Mouse (Mus musculus) small intestine, adult 2 months (tissue): ENCODE measurements at regions not wholly inside any gene's neighbourhood (a gene's known extent, or its start where the extent isn't known, plus 50 kb on each side); places are given as distances from the start of the nearest gene placed in this dataset.
"Not testable (repeated sequence)": the region's sequence is repeated elsewhere in the genome, so short reads cannot be mapped to it uniquely, and the experiment has no call there.

Source experiments
- H3K27ac ChIP-seq: fragments of 200-500 bp; 2 replicates; pipeline ENCODE4 v1.5.1; 2012; ENCODE audit warnings: low read depth, low read length, control low read depth, inconsistent platforms; ENCODE audit not compliant: insufficient read depth
- H3K27me3 ChIP-seq: fragments of 200-500 bp; 2 replicates; pipeline ENCODE4 v1.6.1; 2012; ENCODE audit warnings: mild to moderate bottlenecking, moderate library complexity, low read length, inconsistent platforms; ENCODE audit not compliant: control insufficient read depth, insufficient read depth
- H3K36me3 ChIP-seq: fragments of 200-500 bp; 2 replicates; pipeline ENCODE4 v1.6.1; 2012; ENCODE audit warnings: mild to moderate bottlenecking, low read length, control low read depth, inconsistent platforms; ENCODE audit not compliant: control insufficient read depth, insufficient read depth
- H3K4me1 ChIP-seq: fragments of 200-500 bp; 2 replicates; pipeline ENCODE4 v1.6.1; 2012; ENCODE audit warnings: low read length, inconsistent platforms, mixed read lengths; ENCODE audit not compliant: control insufficient read depth, insufficient read depth, insufficient read length
- H3K4me3 ChIP-seq: fragments of 200-500 bp; 2 replicates; pipeline ENCODE4 v1.5.1; 2012; ENCODE audit warnings: low read depth, mild to moderate bottlenecking, control low read depth, inconsistent platforms, low read length, moderate library complexity
- CTCF ChIP-seq: fragments of 200-500 bp; IDR thresholded peaks from 2 replicates; pipeline ENCODE4 v1.5.1; 2012; ENCODE audit warnings: low read depth, mild to moderate bottlenecking, control low read depth, inconsistent platforms, low read length, moderate library complexity, mixed read lengths; ENCODE audit not compliant: insufficient replicate concordance, insufficient read length; ENCODE audit errors: extremely low read depth
- POLR2A ChIP-seq: fragments of 200-500 bp; IDR thresholded peaks from 2 replicates; pipeline ENCODE4 v1.6.1; 2012; ENCODE audit warnings: low read depth, mild to moderate bottlenecking, control low read depth, inconsistent platforms, low read length, moderate library complexity
- WGBS: fragments of 180-500 bp; shearing (Covaris S2); methylation state at CpG from one replicate; pipeline ENCODE4 v1.1.7; 2018; 5-methylcytosine and 5-hydroxymethylcytosine counted together

DNA sequence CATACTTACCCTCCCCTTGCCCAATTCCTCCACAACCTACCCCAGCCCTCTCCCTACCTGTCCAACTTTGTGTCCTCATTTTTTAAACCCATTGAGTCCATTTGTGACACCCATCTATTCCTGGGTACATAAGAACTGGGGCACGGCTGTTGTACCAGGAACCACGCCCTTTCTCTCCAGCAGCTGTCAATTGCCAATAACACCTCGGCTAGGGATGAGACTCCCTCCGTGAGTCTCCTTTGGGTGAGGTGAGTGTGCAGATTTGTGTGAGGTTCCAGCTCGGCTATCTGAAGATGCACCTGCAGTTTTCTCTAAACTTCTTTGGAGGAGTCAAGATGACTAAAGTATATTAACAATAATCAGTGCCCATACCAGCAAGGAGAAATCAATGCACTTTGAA is 167.2 kb upstream of the Frmd6 start:
- WGBS, result 52% methylated on average over 5 of the region's 5 CpGs
- no peak for TF ChIP-seq POLR2A
- no peak for TF ChIP-seq CTCF

GRCm38 (mm10) chr12:70660388-70660787 is 164.9 kb upstream of the Frmd6 start:
- Histone ChIP-seq H3K36me3 (no peaks in the 10 kb centered on the region), H3K4me3 (no peak overlapping the region), H3K4me1 (no peaks in the 10 kb centered on the region), H3K27me3 (no peaks in the 10 kb centered on the region), H3K27ac (no peak overlapping the region)
- TF ChIP-seq POLR2A (no peak), CTCF (no peak)
- WGBS, result 75% methylated on average over 4 of the region's 4 CpGs

More for the DNA sequence above, 167.2 kb upstream of the Frmd6 start:
- no peaks in the 10 kb centered on the region for H3K36me3 ChIP-seq
- no peak overlapping the region for H3K4me3 ChIP-seq
- no peaks in the 10 kb centered on the region for H3K27me3 ChIP-seq
- H3K27ac ChIP-seq, result no peak overlapping the region
- no peaks in the 10 kb centered on the region for H3K4me1 ChIP-seq

- not testable (repeated sequence) for H3K36me3 ChIP-seq, H3K4me1 ChIP-seq, H3K4me3 ChIP-seq, H3K27me3 ChIP-seq, H3K27ac ChIP-seq
- WGBS, result 92% methylated on average over 6 of the region's 8 CpGs
These were observed 157.2 kb upstream of the Frmd6 start for GRCm38 (mm10) chr12:70668158-70668557.

GRCm38 (mm10) chr12:70672115-70672514 is 153.2 kb upstream of the Frmd6 start:
- Histone ChIP-seq H3K36me3 (no peaks in the 10 kb centered on the region), H3K4me3 (no peak overlapping the region), H3K27me3 (no peaks in the 10 kb centered on the region), H3K4me1 (no peaks in the 10 kb centered on the region), H3K27ac (no peak overlapping the region)
- TF ChIP-seq CTCF (no peak), POLR2A (no peak)
- WGBS, result 82% methylated on average over 7 of the region's 7 CpGs

DNA sequence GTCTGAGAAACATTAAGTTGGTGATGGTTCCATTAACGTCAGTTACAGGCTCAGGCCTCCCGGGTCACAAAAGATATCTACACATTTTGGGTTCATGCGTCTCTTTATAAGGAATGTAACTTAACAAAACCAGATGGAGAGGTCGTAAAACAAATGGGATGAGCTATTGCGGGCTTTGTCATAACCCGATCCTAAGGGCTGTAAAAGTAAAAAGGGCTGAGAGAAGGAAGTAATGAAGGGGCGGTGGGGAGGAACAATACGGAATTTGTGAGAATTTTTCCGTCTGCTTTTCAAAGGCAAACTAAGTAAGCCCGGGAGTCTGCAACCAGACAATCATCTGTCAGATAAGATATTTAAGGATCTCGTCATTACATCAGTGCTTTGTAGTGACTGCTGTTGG is 152.1 kb upstream of the Frmd6 start:
- 53% methylated on average over 11 of the region's 11 CpGs for WGBS
- no peak for TF ChIP-seq CTCF
- TF ChIP-seq POLR2A, result no peak
- no peaks in the 10 kb centered on the region for H3K4me1 ChIP-seq
- no peak overlapping the region for H3K4me3 ChIP-seq
- H3K27ac ChIP-seq, result no peak overlapping the region
- no peaks in the 10 kb centered on the region for H3K27me3 ChIP-seq
- no peaks in the 10 kb centered on the region for H3K36me3 ChIP-seq

DNA sequence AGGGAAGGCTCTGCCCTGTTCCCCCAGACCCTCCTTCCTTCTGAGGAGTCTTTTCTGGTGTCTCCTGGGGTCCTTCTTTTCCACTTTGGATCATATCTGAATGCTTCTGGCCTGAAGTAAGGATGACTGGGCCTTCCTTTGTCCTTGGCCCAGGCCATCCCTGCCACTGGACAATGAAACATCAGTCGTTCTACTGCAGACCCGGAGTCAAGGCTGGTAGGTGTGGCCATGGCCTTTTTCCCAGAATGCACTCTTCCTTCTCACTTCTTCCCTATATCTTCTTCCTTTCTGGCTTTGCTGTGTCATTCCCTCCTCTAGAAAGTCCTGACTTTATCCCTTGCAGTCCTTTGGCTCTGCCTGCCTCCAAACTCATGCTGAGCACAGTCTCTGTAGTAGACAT is 151.2 kb upstream of the Frmd6 start:
- Histone ChIP-seq H3K36me3 (no peaks in the 10 kb centered on the region), H3K4me1 (no peaks in the 10 kb centered on the region), H3K4me3 (no peak overlapping the region), H3K27me3 (no peaks in the 10 kb centered on the region), H3K27ac (no peak overlapping the region)
- TF ChIP-seq POLR2A (no peak), CTCF (no peak)
- 57% methylated on average over 2 of the region's 2 CpGs for WGBS

GRCm38 (mm10) chr12:70675846-70676245 is 149.5 kb upstream of the Frmd6 start:
- no peaks in the 10 kb centered on the region for H3K27me3 ChIP-seq
- WGBS, result 75% methylated on average over 6 of the region's 6 CpGs
- H3K4me3 ChIP-seq, result no peak overlapping the region
- no peaks in the 10 kb centered on the region for H3K4me1 ChIP-seq
- TF ChIP-seq CTCF (no peak), POLR2A (no peak)
- no peaks in the 10 kb centered on the region for H3K36me3 ChIP-seq
- no peak overlapping the region for H3K27ac ChIP-seq

GRCm38 (mm10) chr12:70679701-70680425 is 145.5 kb upstream of the Frmd6 start:
- TF ChIP-seq POLR2A (no peak), CTCF (no peak)
- H3K27ac ChIP-seq, result no peak overlapping the region; the same call in none of the 2 replicates
- WGBS, result 74% methylated on average over 20 of the region's 20 CpGs

More at GRCm38 (mm10) chr12:70679701-70680425, 145.5 kb upstream of the Frmd6 start:
- Histone ChIP-seq H3K27me3 (no peaks in the 10 kb centered on the region), H3K4me1 (no peaks in the 10 kb centered on the region), H3K4me3 (no peak overlapping the region), H3K36me3 (no peaks in the 10 kb centered on the region)
